Mouse (Mus musculus) myocyte (in vitro differentiated cells): ENCODE data around the gene Pbx1.

ENCODE experiments used
- CEBPB ChIP-seq: IDR thresholded peaks from 2 replicates; pipeline ENCODE4 v1.6.1; 2011; ENCODE audit warnings: mild to moderate bottlenecking, moderate library complexity; ENCODE audit not compliant: poor library complexity, insufficient read depth, severe bottlenecking
- MAX ChIP-seq: IDR thresholded peaks from one replicate; pipeline ENCODE4 v1.6.1; 2011; ENCODE audit warnings: low read depth, mild to moderate bottlenecking, control low read depth
- MYOG ChIP-seq, 3 experiments: IDR thresholded peaks; one replicate each; pipeline ENCODE4 v1.6.1; 2011; ENCODE audit warnings: control low read depth in 2 of 3, low read depth in 2 of 3, mild to moderate bottlenecking in 2 of 3; ENCODE audit not compliant: insufficient read length in 2 of 3, control insufficient read depth in 1 of 3, insufficient read depth in 1 of 3
- POLR2A ChIP-seq: IDR thresholded peaks from one replicate; pipeline ENCODE4 v1.6.1; 2011; ENCODE audit warnings: low read depth, mild to moderate bottlenecking, control low read depth, moderate library complexity; ENCODE audit not compliant: insufficient read length
- SRF ChIP-seq: IDR thresholded peaks from one replicate; pipeline ENCODE4 v1.6.1; 2011; ENCODE audit warnings: low read depth; ENCODE audit not compliant: control insufficient read depth, insufficient read length
- USF1 ChIP-seq: IDR thresholded peaks from one replicate; pipeline ENCODE4 v1.6.1; 2011; ENCODE audit warnings: low read depth, mild to moderate bottlenecking, control low read depth, moderate library complexity

DNA sequence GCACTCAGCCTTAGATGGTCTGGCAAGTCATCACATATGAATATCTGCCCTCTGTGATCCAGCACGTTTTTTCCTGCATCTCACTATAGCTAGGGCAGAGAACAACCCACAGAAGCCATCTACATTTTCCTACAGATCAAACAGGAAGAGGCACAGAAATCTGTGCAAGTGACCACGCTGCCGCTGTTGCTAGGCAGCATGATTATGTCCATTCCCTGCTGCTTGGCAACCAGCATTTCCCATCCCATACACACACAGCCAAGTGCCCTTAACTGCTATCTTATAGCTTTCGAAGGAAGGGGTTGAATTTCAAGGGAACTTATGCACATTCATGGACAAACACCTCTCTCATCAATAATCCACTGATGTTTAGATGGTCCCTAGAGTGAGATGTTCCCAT, 77.1 kb downstream of the Pbx1 start:
- TF ChIP-seq MAX (no peak), POLR2A (no peak), USF1 (no peak), CEBPB (no peak), MYOG (IDR thresholded peaks at IDR 0.05; ENCODE audit: control insufficient read depth in 1 of 3, insufficient read depth in 1 of 3, insufficient read length in 2 of 3, low read depth in 2 of 3) (no peak), SRF (no peak)
